Mouse (Mus musculus) common myeloid progenitor, adult 5-6 weeks (primary cell): ENCODE results near the gene Rtca. TPM values are rescaled to one million over a fixed set of nuclear protein-coding genes. Genes with fewer than 3 reads are reported as not detected.

Source experiments
- ATAC-seq: replicated peaks from 2 replicates; pipeline ENCODE4 v1.8.0; 2016; ENCODE audit warnings: low read depth, mild to moderate bottlenecking, moderate TSS enrichment, inconsistent platforms; ENCODE audit not compliant: poor library complexity, severe bottlenecking
- total RNA-seq: library from RNA; stranded (forward); fragments of 200-1000, 187-1606 nt; gene quantifications from 2 replicates; pipeline ENCODE4 v1.2.3, GENCODE M21; 2017

Gene Rtca
- 37.9 and 38.4 TPM in 2 replicates for total RNA-seq

GRCm38 (mm10) chr3:116507772-116508351 is at the start of gene Rtca:
Gene Rtca (minus strand): TSS chr3:116508208.
- peak; percentile 91 for ATAC-seq

DNA sequence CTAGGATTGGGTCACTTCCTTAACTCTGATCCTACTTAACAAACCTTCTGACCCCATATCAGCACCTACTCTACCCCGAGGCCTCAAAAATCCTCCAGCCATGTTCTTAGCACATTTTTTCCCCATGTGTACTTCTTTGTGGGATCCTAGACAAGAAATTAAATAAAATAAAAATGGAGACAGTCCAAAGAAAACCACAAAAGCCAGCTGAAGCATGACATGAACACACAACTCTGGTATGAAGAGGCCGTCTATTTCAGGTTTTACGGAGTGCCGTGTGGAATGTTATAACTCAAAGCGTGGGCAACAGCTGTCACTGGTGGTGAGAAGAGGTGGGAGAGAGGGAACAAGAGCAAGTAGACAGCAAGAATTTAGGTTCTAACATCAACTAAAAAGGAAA is 43.4 kb upstream of the Rtca start:
- no peak for ATAC-seq

- ATAC-seq: no peak
Measured at GRCm38 (mm10) chr3:116547430-116547829, 39.4 kb upstream of the Rtca start.

DNA sequence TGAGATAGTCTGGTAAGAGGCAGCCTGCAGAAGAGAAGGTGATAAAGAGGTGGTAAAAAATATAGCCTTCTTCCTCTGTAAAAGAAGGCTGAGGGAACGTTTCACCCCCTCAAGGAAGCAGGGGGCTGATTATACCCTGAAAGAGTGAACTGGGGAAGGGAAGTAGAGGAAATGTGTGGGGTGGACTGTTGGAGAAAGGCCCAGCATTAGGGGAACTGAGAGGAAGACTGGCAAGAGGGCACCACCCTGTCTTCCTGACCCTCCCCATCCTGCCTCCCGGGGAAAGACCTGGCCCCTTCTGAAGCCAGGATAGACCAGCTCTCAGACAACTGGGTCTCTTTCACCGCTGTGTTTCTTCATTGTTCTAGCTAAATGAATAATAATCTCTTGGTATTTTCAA is 34.5 kb upstream of the Rtca start:
- ATAC-seq: peak; percentile 86

GRCm38 (mm10) chr3:116542070-116542469 is 34.1 kb upstream of the Rtca start:
- ATAC-seq: peak; percentile 36

DNA sequence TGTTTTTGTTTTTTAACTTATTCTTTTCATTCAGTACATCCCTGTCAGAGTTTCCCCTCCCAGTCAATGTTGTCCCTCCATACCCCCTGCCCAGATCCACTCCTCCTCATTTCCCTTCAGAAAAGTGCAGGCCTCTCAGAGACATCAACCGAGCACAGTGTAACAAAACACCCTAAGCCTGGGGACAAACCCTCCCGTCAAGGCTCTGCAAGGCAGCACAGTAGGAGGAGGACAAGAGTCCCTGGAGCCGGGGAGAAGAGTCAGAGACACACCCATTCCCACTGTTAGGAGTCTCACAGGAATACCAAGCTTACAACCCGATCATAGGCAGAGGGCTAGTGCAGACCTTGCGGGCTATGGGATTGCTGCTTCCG is 29.2 kb upstream of the Rtca start:
- no peak for ATAC-seq

DNA sequence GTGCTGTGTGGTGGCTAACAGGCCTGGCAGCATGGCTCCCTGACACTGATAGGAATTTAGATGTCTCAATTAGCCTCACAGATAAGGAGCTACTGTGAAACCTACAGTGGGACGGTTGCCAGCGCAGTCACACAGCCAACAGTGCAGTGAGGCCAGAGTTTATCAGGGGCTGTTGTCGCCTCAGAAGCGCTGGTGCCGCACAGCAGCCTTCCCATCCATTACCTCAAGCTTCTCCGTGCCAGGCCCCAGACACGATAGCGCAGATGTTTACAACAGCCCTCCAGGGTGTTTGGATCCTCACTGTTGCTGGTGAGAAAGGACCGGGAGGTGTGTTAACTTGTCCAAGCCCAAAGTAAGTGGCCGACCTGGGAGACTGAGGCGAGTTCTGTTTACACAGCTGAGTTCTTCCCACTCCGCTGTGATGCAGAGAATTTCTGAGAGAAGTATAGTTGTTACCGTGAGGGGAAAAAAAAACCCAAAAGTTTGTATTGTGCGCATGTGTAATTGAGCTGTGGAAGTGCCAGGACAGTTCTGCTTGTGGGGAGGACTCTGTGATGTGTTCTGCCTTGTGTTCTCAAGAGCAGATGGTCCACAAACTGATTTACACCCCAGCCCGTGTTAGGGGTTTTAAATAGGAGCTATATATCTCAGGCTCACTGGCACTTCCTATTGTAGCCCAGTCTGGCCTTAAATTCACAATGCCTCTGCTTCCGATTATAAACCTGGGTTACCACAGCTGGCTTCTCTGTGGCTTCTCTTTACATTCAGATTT is 28.6 kb upstream of the Rtca start:
- peak; percentile 86 for ATAC-seq

- no peak for ATAC-seq
Measured at GRCm38 (mm10) chr3:116530826-116531225, 22.8 kb upstream of the Rtca start.

- no peak for ATAC-seq
Measured at GRCm38 (mm10) chr3:116529741-116530140, 21.7 kb upstream of the Rtca start.

DNA sequence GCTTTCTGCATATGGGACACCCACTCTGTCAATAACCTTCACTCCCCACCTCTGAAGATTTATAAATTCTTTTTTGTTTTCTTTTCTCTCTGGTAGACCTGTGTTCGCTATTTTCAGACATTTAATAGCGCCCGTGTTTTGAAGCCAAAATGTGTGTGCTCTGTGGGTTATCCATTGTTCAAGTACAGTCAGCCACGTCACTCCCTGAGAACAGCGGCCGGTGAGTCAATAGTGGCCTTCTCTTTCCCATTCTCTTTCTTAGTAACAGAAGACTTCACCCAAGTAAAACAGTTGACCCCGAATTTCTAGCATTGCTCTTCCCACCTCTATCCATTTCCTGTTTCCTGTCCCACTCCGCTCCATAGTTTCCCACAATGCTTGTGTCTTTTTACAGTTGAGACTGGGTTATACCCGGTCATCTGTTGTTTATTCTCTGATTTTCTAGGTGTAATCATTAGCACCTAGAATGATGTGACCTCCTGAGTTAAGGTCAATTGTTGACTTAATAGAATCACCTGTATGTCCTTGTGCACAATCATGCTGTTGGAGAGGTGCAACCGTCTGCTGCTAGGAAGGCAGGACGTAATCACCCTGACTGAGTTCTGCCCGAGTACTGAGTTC is 12.2 kb upstream of the Rtca start:
- ATAC-seq: no peak

DNA sequence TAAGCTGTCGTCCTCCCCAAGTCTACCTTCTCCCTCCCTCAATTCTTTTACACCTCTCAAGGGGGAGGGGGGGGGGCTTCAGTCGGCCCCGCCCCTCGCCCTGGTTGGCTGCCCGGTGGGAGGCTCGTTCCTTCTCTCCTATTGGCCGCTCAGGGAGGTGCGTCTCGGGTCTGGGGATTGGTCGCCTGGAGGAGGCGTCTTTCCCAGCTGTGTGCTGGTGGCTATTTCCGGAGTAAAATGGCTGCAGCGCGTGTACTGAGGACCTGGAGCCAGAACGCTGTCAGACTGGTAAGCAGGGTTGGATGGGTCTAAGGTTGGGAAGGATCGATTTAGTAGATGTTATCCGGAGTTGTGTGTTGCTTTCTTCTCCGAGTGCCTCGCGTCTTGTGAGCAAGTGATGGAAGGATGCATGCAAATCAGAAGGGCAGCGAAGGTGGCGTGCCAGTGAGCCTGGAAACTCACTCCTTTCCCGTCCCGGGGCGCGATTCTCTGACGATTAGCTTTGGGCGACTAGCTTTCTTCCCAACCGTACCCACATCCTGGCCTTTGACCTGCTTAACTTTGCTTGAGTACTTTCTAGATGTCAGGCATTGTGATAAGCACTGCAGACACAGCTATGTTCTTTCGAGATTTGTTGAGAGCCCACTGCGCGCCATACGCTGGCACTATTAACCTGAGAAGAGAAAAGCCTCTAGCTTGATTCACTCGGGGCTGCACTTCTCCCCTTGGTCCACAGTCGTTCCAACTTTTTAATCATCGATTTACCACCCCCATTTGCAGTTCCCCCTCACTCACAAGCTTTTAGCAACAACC is 5.1 kb upstream of the Rtca start, which contains the start of gene Dbt:
Dbt (plus strand) TSS at position 167 of the 813 bp plus-strand sequence.
- peak; percentile 92 for ATAC-seq

GRCm38 (mm10) chr3:116512151-116512903 is 4.3 kb upstream of the Rtca start:
- peak; percentile 12; the same call in 1 of the 2 replicates for ATAC-seq

- no peak for ATAC-seq
Measured at GRCm38 (mm10) chr3:116495671-116496070, 12.3 kb downstream of the Rtca start.

- peak; percentile 99 for ATAC-seq
Measured at GRCm38 (mm10) chr3:116493658-116494057, 14.3 kb downstream of the Rtca start.

DNA sequence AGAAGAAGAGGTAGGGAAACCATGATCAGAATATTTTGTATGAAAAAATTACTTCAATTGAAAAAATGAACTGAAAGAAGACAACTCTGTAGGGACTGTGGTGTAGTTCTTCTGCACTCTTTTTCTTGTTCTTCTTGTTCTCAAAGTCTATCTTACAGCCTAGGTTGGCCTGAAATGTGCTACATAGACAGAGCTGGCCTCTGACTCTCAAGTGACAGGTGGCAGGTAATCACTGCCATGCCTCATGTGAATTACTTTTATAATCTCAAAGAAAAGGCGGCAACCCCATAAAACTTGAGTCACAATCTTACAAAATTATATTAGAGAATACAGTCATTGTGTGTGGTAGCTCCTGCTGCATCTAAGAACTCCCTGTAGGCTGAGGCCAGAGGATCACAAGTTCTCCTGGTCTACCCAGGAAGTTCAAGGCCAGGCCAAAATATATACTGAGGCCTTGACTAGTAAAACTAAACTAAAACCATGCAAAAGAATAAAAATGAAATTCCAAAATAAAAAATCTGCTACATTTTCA is 16.0 kb downstream of the Rtca start:
- ATAC-seq: no peak

DNA sequence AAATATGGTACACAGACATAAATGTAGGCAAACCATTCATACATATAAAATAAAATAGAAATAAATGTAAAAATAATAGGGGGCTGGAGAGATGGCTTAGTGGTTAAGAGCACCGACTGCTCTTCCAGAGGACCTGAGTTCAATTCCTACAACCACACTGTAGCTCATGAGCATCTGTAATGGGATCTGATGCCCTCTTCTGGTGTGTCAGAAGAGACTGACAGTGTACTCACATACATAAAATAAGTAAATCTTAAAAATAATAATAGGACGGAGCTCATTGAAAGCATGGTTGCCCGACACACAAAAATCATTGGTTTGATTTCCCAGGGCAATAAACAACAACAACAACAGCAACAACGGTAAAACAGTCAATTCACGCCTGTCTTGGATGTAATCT is 17.1 kb downstream of the Rtca start:
- no peak for ATAC-seq

GRCm38 (mm10) chr3:116483271-116483670 is 24.7 kb downstream of the Rtca start:
- peak; percentile 76 for ATAC-seq

GRCm38 (mm10) chr3:116482724-116483123 is 25.3 kb downstream of the Rtca start:
- ATAC-seq: peak; percentile 90

GRCm38 (mm10) chr3:116480937-116481336 is 27.1 kb downstream of the Rtca start:
- no peak for ATAC-seq
